Mouse (Mus musculus): ENCODE measurements around the gene Smco3. TPM values are rescaled to one million over a fixed set of nuclear protein-coding genes. Genes with fewer than 3 reads are reported as not detected.

Smco3 gene
- total and polyA plus RNA-seq, 2 experiments: not detected

GRCm38 (mm10) chr6:136827881-136828561, 7.2 kb downstream of the Smco3 start, which contains the start of gene Wbp11:
Gene Wbp11 (minus strand): TSS chr6:136828233.
- under 1% methylated on average over 45 of the region's 45 CpGs for WGBS
- Histone ChIP-seq H3K36me3 (ENCODE audit: control insufficient read depth, insufficient read depth, low read length) (peaks cover 15% of the 10 kb centered on the region), H3K9ac (ENCODE audit: low read depth, low read length) (peak within 1 kb of the TSS; percentile 96), H3K4me3 (ENCODE audit: insufficient read depth, low read depth, low read length) (peak within 1 kb of the TSS; percentile 95), H3K27me3 (ENCODE audit: control insufficient read depth, insufficient read depth, low read length) (no peaks in the 10 kb centered on the region), H3K4me1 (ENCODE audit: control insufficient read depth, insufficient read depth, low read length) (peaks cover 7% of the 10 kb centered on the region; the same call in 1 of the 2 replicates), H3K27ac (replicated peaks; ENCODE audit: insufficient read depth, low read depth, low read length) (peak within 1 kb of the TSS; percentile 87), H3K79me2 (ENCODE audit: control insufficient read depth, insufficient read depth, low read length) (peaks cover 6% of the 10 kb centered on the region)
- TF ChIP-seq POLR2A (IDR thresholded peaks at IDR 0.05; ENCODE audit: extremely low read depth, insufficient read depth, low read length) (peak; percentile 63; the same call in 1 of the 2 replicates), CTCF (IDR thresholded peaks at IDR 0.05; ENCODE audit: low read depth, low read length) (peak; percentile 14; the same call in 1 of the 2 replicates)
- peak; percentile 99 for DNase-seq (ENCODE audit: extremely low read depth, low read depth, low spot score)

- WGBS: under 1% methylated on average over 34 of the region's 34 CpGs
- peaks cover 20% of the 10 kb centered on the region for H3K36me3 ChIP-seq (ENCODE audit: control insufficient read depth, insufficient read depth, low read length)
- H3K79me2 ChIP-seq (ENCODE audit: control insufficient read depth, insufficient read depth, low read length): peaks cover 6% of the 10 kb centered on the region
- TF ChIP-seq POLR2A (IDR thresholded peaks at IDR 0.05; ENCODE audit: extremely low read depth, insufficient read depth, low read length) (no peak), CTCF (IDR thresholded peaks at IDR 0.05; ENCODE audit: low read depth, low read length) (no peak)
- no peaks in the 10 kb centered on the region for H3K27me3 ChIP-seq (ENCODE audit: control insufficient read depth, insufficient read depth, low read length)
- H3K4me1 ChIP-seq (ENCODE audit: control insufficient read depth, insufficient read depth, low read length): peaks cover 7% of the 10 kb centered on the region; the same call in 1 of the 2 replicates
- peak; percentile 41 for DNase-seq (ENCODE audit: extremely low read depth, low read depth, low spot score)
- peak within 1 kb of the TSS; percentile 87 for H3K27ac ChIP-seq (replicated peaks; ENCODE audit: insufficient read depth, low read depth, low read length)
- H3K9ac ChIP-seq (ENCODE audit: low read depth, low read length): peak within 1 kb of the TSS; percentile 96
- peak within 1 kb of the TSS; percentile 95 for H3K4me3 ChIP-seq (ENCODE audit: insufficient read depth, low read depth, low read length)
These were observed 7.8 kb downstream of the Smco3 start, which contains the start of gene BC049715 for GRCm38 (mm10) chr6:136827516-136827880. Gene BC049715 (plus strand): TSS chr6:136827626.

GRCm38 (mm10) chr6:136827116-136827515, 8.1 kb downstream of the Smco3 start:
- TF ChIP-seq CTCF (IDR thresholded peaks at IDR 0.05; ENCODE audit: low read depth, low read length) (no peak), POLR2A (IDR thresholded peaks at IDR 0.05; ENCODE audit: extremely low read depth, insufficient read depth, low read length) (no peak)
- DNase-seq (ENCODE audit: extremely low read depth, low read depth, low spot score): no peak
- H3K79me2 ChIP-seq (ENCODE audit: control insufficient read depth, insufficient read depth, low read length): peaks cover 6% of the 10 kb centered on the region
- 5% methylated on average over 7 of the region's 7 CpGs for WGBS
- peak overlapping the region; percentile 95 for H3K4me3 ChIP-seq (ENCODE audit: insufficient read depth, low read depth, low read length)
- no peaks in the 10 kb centered on the region for H3K27me3 ChIP-seq (ENCODE audit: control insufficient read depth, insufficient read depth, low read length)
- peak overlapping the region; percentile 96 for H3K9ac ChIP-seq (ENCODE audit: low read depth, low read length)
- H3K27ac ChIP-seq (replicated peaks; ENCODE audit: insufficient read depth, low read depth, low read length): peak overlapping the region; percentile 87; the same call in 1 of the 2 replicates
- H3K4me1 ChIP-seq (ENCODE audit: control insufficient read depth, insufficient read depth, low read length): peaks cover 7% of the 10 kb centered on the region; the same call in 1 of the 2 replicates
- H3K36me3 ChIP-seq (ENCODE audit: control insufficient read depth, insufficient read depth, low read length): peaks cover 22% of the 10 kb centered on the region

GRCm38 (mm10) chr6:136824987-136825386, 10.3 kb downstream of the Smco3 start:
- Histone ChIP-seq H3K36me3 (ENCODE audit: control insufficient read depth, insufficient read depth, low read length) (peaks cover 38% of the 10 kb centered on the region), H3K9ac (ENCODE audit: low read depth, low read length) (no peak overlapping the region), H3K4me3 (ENCODE audit: insufficient read depth, low read depth, low read length) (no peak overlapping the region), H3K27ac (replicated peaks; ENCODE audit: insufficient read depth, low read depth, low read length) (no peak overlapping the region), H3K79me2 (ENCODE audit: control insufficient read depth, insufficient read depth, low read length) (peaks cover 6% of the 10 kb centered on the region), H3K4me1 (ENCODE audit: control insufficient read depth, insufficient read depth, low read length) (peaks cover 7% of the 10 kb centered on the region; the same call in 1 of the 2 replicates), H3K27me3 (ENCODE audit: control insufficient read depth, insufficient read depth, low read length) (no peaks in the 10 kb centered on the region)
- no peak for DNase-seq (ENCODE audit: extremely low read depth, low read depth, low spot score)
- TF ChIP-seq CTCF (IDR thresholded peaks at IDR 0.05; ENCODE audit: low read depth, low read length) (no peak), POLR2A (IDR thresholded peaks at IDR 0.05; ENCODE audit: extremely low read depth, insufficient read depth, low read length) (no peak)
- 95% methylated on average over 8 of the region's 8 CpGs for WGBS

GRCm38 (mm10) chr6:136821086-136821485, 14.2 kb downstream of the Smco3 start:
- no peak for TF ChIP-seq CTCF (IDR thresholded peaks at IDR 0.05; ENCODE audit: low read depth, low read length)
- TF ChIP-seq POLR2A (IDR thresholded peaks at IDR 0.05; ENCODE audit: extremely low read depth, insufficient read depth, low read length): no peak
- no peak overlapping the region for H3K27ac ChIP-seq (replicated peaks; ENCODE audit: insufficient read depth, low read depth, low read length)
- H3K4me3 ChIP-seq (ENCODE audit: insufficient read depth, low read depth, low read length): no peak overlapping the region
- 95% methylated on average over 18 of the region's 18 CpGs for WGBS
- no peaks in the 10 kb centered on the region for H3K27me3 ChIP-seq (ENCODE audit: control insufficient read depth, insufficient read depth, low read length)
- peaks cover 68% of the 10 kb centered on the region for H3K36me3 ChIP-seq (ENCODE audit: control insufficient read depth, insufficient read depth, low read length)
- H3K79me2 ChIP-seq (ENCODE audit: control insufficient read depth, insufficient read depth, low read length): no peaks in the 10 kb centered on the region; the same call in 1 of the 2 replicates
- H3K4me1 ChIP-seq (ENCODE audit: control insufficient read depth, insufficient read depth, low read length): no peaks in the 10 kb centered on the region
- no peak for DNase-seq (ENCODE audit: extremely low read depth, low read depth, low spot score)
- H3K9ac ChIP-seq (ENCODE audit: low read depth, low read length): no peak overlapping the region

GRCm38 (mm10) chr6:136820381-136820780, 14.9 kb downstream of the Smco3 start:
- no peak overlapping the region for H3K27ac ChIP-seq (replicated peaks; ENCODE audit: insufficient read depth, low read depth, low read length)
- no peak for DNase-seq (ENCODE audit: extremely low read depth, low read depth, low spot score)
- no peaks in the 10 kb centered on the region for H3K79me2 ChIP-seq (ENCODE audit: control insufficient read depth, insufficient read depth, low read length)
- H3K27me3 ChIP-seq (ENCODE audit: control insufficient read depth, insufficient read depth, low read length): no peaks in the 10 kb centered on the region
- no peak overlapping the region for H3K4me3 ChIP-seq (ENCODE audit: insufficient read depth, low read depth, low read length)
- 95% methylated on average over 21 of the region's 21 CpGs for WGBS
- no peak for TF ChIP-seq CTCF (IDR thresholded peaks at IDR 0.05; ENCODE audit: low read depth, low read length)
- TF ChIP-seq POLR2A (IDR thresholded peaks at IDR 0.05; ENCODE audit: extremely low read depth, insufficient read depth, low read length): no peak
- H3K9ac ChIP-seq (ENCODE audit: low read depth, low read length): no peak overlapping the region
- no peaks in the 10 kb centered on the region for H3K4me1 ChIP-seq (ENCODE audit: control insufficient read depth, insufficient read depth, low read length)
- peaks cover 73% of the 10 kb centered on the region for H3K36me3 ChIP-seq (ENCODE audit: control insufficient read depth, insufficient read depth, low read length)
